Mouse (Mus musculus) lung, postnatal 25 days (tissue): ENCODE measurements around the gene Eif4enif1.
"Not testable (repeated sequence)": the region's sequence is repeated elsewhere in the genome, so short reads cannot be mapped to it uniquely, and the experiment has no call there.

Source experiments
- DNase-seq: peaks from one replicate; pipeline ENCODE4 v3.0.0; 2022; ENCODE audit warnings: low spot score

Eif4enif1 gene

GRCm38 (mm10) chr11:3202231-3202701, at the start of gene Eif4enif1:
Gene Eif4enif1 (plus strand): TSS chr11:3202392.
- peak; percentile 87 for DNase-seq

GRCm38 (mm10) chr11:3153666-3154397, 48.4 kb upstream of the Eif4enif1 start:
- peak; percentile 78 for DNase-seq

GRCm38 (mm10) chr11:3156991-3157390, 45.2 kb upstream of the Eif4enif1 start:
- not testable (repeated sequence) for DNase-seq

GRCm38 (mm10) chr11:3157996-3158395, 44.2 kb upstream of the Eif4enif1 start:
- DNase-seq = peak; percentile 40

GRCm38 (mm10) chr11:3158800-3159199, 43.4 kb upstream of the Eif4enif1 start:
- DNase-seq = not testable (repeated sequence)

- DNase-seq = peak; percentile 80
Observed at GRCm38 (mm10) chr11:3161370-3161769, 40.8 kb upstream of the Eif4enif1 start.

- DNase-seq = peak; percentile 69
Observed at GRCm38 (mm10) chr11:3162236-3162897, 39.8 kb upstream of the Eif4enif1 start.

GRCm38 (mm10) chr11:3163122-3163521, 39.1 kb upstream of the Eif4enif1 start:
- peak; percentile 64 for DNase-seq

GRCm38 (mm10) chr11:3163661-3164060, 38.5 kb upstream of the Eif4enif1 start:
- DNase-seq = peak; percentile 75

GRCm38 (mm10) chr11:3165210-3165782, 36.9 kb upstream of the Eif4enif1 start:
- DNase-seq = not testable (repeated sequence)

GRCm38 (mm10) chr11:3166321-3166720, 35.9 kb upstream of the Eif4enif1 start:
- DNase-seq = not testable (repeated sequence)

GRCm38 (mm10) chr11:3167129-3167528, 35.1 kb upstream of the Eif4enif1 start:
- DNase-seq = not testable (repeated sequence)

GRCm38 (mm10) chr11:3167571-3168001, 34.6 kb upstream of the Eif4enif1 start:
- peak; percentile 69 for DNase-seq

- DNase-seq = not testable (repeated sequence)
Observed at GRCm38 (mm10) chr11:3169042-3169441, 33.1 kb upstream of the Eif4enif1 start.

GRCm38 (mm10) chr11:3171931-3172330, 30.3 kb upstream of the Eif4enif1 start:
- not testable (repeated sequence) for DNase-seq

GRCm38 (mm10) chr11:3172526-3172925, 29.7 kb upstream of the Eif4enif1 start:
- not testable (repeated sequence) for DNase-seq

- peak; percentile 70 for DNase-seq
Observed at GRCm38 (mm10) chr11:3173425-3174318, 28.5 kb upstream of the Eif4enif1 start.

GRCm38 (mm10) chr11:3178968-3179725, 23.0 kb upstream of the Eif4enif1 start:
- DNase-seq = not testable (repeated sequence)

- DNase-seq = not testable (repeated sequence)
Observed at GRCm38 (mm10) chr11:3179726-3180092, 22.5 kb upstream of the Eif4enif1 start.

GRCm38 (mm10) chr11:3180510-3181160, 21.6 kb upstream of the Eif4enif1 start:
- DNase-seq = not testable (repeated sequence)
